Mouse (Mus musculus) MEL (cell line): ENCODE data around the gene Usp3. TPM values are rescaled to one million over a fixed set of nuclear protein-coding genes. Genes with fewer than 3 reads are reported as not detected.

ENCODE experiments used
- DNase-seq: peaks from one replicate; pipeline ENCODE4 v3.0.0; 2011; ENCODE audit warnings: low read depth, low spot score
- H3K27ac ChIP-seq: 2 replicates; pipeline ENCODE4 v1.5.1; 2012; ENCODE audit warnings: low read depth, mild to moderate bottlenecking, control low read depth, low read length, moderate library complexity; ENCODE audit not compliant: control insufficient read depth
- H3K27me3 ChIP-seq, 2 experiments: fragments of 150-350 bp in 1 of 2; sonication (generic) in 1 of 2; 2 replicates each; pipeline ENCODE4 v1.6.1; 2012; ENCODE audit warnings: low read length in 2 of 2, mild to moderate bottlenecking in 2 of 2, improper control_type of control experiment in 1 of 2, moderate library complexity in 1 of 2; ENCODE audit not compliant: insufficient read depth in 2 of 2, control insufficient read depth in 1 of 2
- H3K36me3 ChIP-seq, 2 experiments: 2 replicates each; pipeline ENCODE4 v1.6.1; 2012 to 2014; ENCODE audit warnings: low read length in 2 of 2, improper control_type of control experiment in 1 of 2, inconsistent platforms in 1 of 2, mild to moderate bottlenecking in 1 of 2; ENCODE audit not compliant: insufficient read depth in 2 of 2, control insufficient read depth in 1 of 2
- H3K4me1 ChIP-seq, 2 experiments: fragments of 150-350 bp in 1 of 2; sonication (generic) in 1 of 2; 2 replicates each; pipeline ENCODE4 v1.6.1; 2012; ENCODE audit warnings: low read length in 2 of 2, improper control_type of control experiment in 1 of 2, mild to moderate bottlenecking in 1 of 2; ENCODE audit not compliant: insufficient read depth in 2 of 2, control insufficient read depth in 1 of 2
- H3K4me3 ChIP-seq, 2 experiments: fragments of 150-350 bp in 1 of 2; sonication (generic) in 1 of 2; 2 replicates each; pipeline ENCODE4 v1.5.1; 2012; ENCODE audit warnings: low read depth in 2 of 2, low read length in 2 of 2, mild to moderate bottlenecking in 2 of 2, moderate library complexity in 2 of 2, control low read depth in 1 of 2, improper control_type of control experiment in 1 of 2; ENCODE audit not compliant: control insufficient read depth in 1 of 2, insufficient read depth in 1 of 2
- H3K79me2 ChIP-seq: 2 replicates; pipeline ENCODE4 v1.6.1; 2012; ENCODE audit warnings: mild to moderate bottlenecking, low read length, moderate library complexity; ENCODE audit not compliant: control insufficient read depth, poor library complexity, insufficient read depth
- H3K9ac ChIP-seq: 2 replicates; pipeline ENCODE4 v1.6.1; 2012; ENCODE audit warnings: low read depth, mild to moderate bottlenecking, control low read depth, low read length, moderate library complexity; ENCODE audit not compliant: control insufficient read depth, poor library complexity, severe bottlenecking
- H3K9me3 ChIP-seq: fragments of 150-350 bp; sonication (generic); replicated peaks from 2 replicates; pipeline ENCODE4 v1.6.1; 2012; ENCODE audit warnings: mild to moderate bottlenecking, low read length, improper control_type of control experiment, moderate library complexity; ENCODE audit not compliant: insufficient read depth
- CTCF ChIP-seq, 3 experiments: IDR thresholded peaks in 2 of 3; conservative IDR thresholded peaks in 1 of 3; 2 replicates each; pipeline ENCODE4 v1.5.1; 2011 to 2012; ENCODE audit warnings: low read length in 3 of 3, low read depth in 2 of 3, mild to moderate bottlenecking in 2 of 3, improper control_type of control experiment in 1 of 3, inconsistent platforms in 1 of 3, mixed read lengths in 1 of 3, moderate library complexity in 1 of 3; ENCODE audit not compliant: control insufficient read depth in 1 of 3, insufficient read depth in 1 of 3, poor library complexity in 1 of 3, severe bottlenecking in 1 of 3
- EP300 ChIP-seq, 2 experiments: IDR thresholded peaks; 2 replicates each; pipeline ENCODE4 v1.6.1; 2011; ENCODE audit warnings: improper control_type of control experiment in 2 of 2, low read length in 2 of 2, low read depth in 1 of 2, mild to moderate bottlenecking in 1 of 2
- GABPA ChIP-seq: IDR thresholded peaks from 2 replicates; pipeline ENCODE4 v1.6.1; 2012; ENCODE audit warnings: low read depth, mild to moderate bottlenecking, inconsistent platforms, low read length, improper control_type of control experiment, moderate library complexity
- GATA1 ChIP-seq: IDR thresholded peaks from 2 replicates; pipeline ENCODE4 v1.6.1; 2011; ENCODE audit warnings: low read depth, low read length, improper control_type of control experiment
- HCFC1 ChIP-seq: IDR thresholded peaks from 2 replicates; pipeline ENCODE4 v1.6.1; 2012; ENCODE audit warnings: low read depth, mild to moderate bottlenecking, inconsistent platforms, low read length, improper control_type of control experiment, moderate library complexity
- JUND ChIP-seq: IDR thresholded peaks from 2 replicates; pipeline ENCODE4 v1.6.1; 2011; ENCODE audit warnings: low read depth, mild to moderate bottlenecking, improper control_type of control experiment, low read length
- KAT2A ChIP-seq: conservative IDR thresholded peaks from 2 replicates; pipeline ENCODE4 v1.6.1; 2012; ENCODE audit warnings: low read depth, low read length, improper control_type of control experiment, inconsistent platforms
- MAFK ChIP-seq: IDR thresholded peaks from 2 replicates; pipeline ENCODE4 v1.6.1; 2011; ENCODE audit warnings: low read depth, mild to moderate bottlenecking, low read length, improper control_type of control experiment, borderline replicate concordance
- MAZ ChIP-seq: IDR thresholded peaks from 2 replicates; pipeline ENCODE4 v1.6.1; 2012; ENCODE audit warnings: low read depth, mild to moderate bottlenecking, inconsistent platforms, low read length, improper control_type of control experiment
- MYC ChIP-seq: IDR thresholded peaks from 2 replicates; pipeline ENCODE4 v1.6.1; 2011; ENCODE audit warnings: low read depth, mild to moderate bottlenecking, low read length, improper control_type of control experiment, moderate library complexity
- POLR2A ChIP-seq, 2 experiments: IDR thresholded peaks; 2 replicates each; pipeline ENCODE4 v1.6.1; 2011 to 2012; ENCODE audit warnings: low read length in 2 of 2, mild to moderate bottlenecking in 2 of 2, control low read depth in 1 of 2, improper control_type of control experiment in 1 of 2, low read depth in 1 of 2, moderate library complexity in 1 of 2; ENCODE audit not compliant: control insufficient read depth in 1 of 2, insufficient read depth in 1 of 2, poor library complexity in 1 of 2
- POLR2AphosphoS5 ChIP-seq: IDR thresholded peaks from 2 replicates; pipeline ENCODE4 v1.6.1; 2012; ENCODE audit warnings: low read depth, borderline replicate concordance, mild to moderate bottlenecking, inconsistent platforms, low read length, moderate library complexity, mixed read lengths
- RAD21 ChIP-seq: IDR thresholded peaks from 2 replicates; pipeline ENCODE4 v1.6.1; 2011; ENCODE audit warnings: mild to moderate bottlenecking, low read depth, low read length, improper control_type of control experiment
- RCOR1 ChIP-seq: IDR thresholded peaks from 2 replicates; pipeline ENCODE4 v1.6.1; 2012; ENCODE audit warnings: low read depth, mild to moderate bottlenecking, inconsistent platforms, low read length, improper control_type of control experiment
- ZNF384 ChIP-seq: IDR thresholded peaks from 2 replicates; pipeline ENCODE4 v1.6.1; 2012; ENCODE audit warnings: low read depth, mild to moderate bottlenecking, inconsistent platforms, low read length, improper control_type of control experiment
- polyA plus RNA-seq, 2 experiments: library from polyadenylated mRNA; stranded (reverse) in 1 of 2; unstranded in 1 of 2; fragments of >175 nt in 1 of 2; fragments of >200 nt in 1 of 2; gene quantifications; 2 replicates each; pipeline versions ENCODE4 v1.2.1 to v1.2.4; 2012; ENCODE audit warnings: low replicate concordance in 2 of 2, low read depth in 1 of 2; ENCODE audit not compliant: insufficient read length in 2 of 2, insufficient read depth in 1 of 2, missing spikeins in 1 of 2
- total RNA-seq: library from RNA; depleted of rRNA; stranded (reverse); fragments of 300-350 nt; gene quantifications from 2 replicates; pipeline ENCODE4 v1.2.3, GENCODE M21; 2012

Gene Usp3
- total and polyA plus RNA-seq, 3 experiments, result 9.8 to 534 (median 22.0) TPM

DNA sequence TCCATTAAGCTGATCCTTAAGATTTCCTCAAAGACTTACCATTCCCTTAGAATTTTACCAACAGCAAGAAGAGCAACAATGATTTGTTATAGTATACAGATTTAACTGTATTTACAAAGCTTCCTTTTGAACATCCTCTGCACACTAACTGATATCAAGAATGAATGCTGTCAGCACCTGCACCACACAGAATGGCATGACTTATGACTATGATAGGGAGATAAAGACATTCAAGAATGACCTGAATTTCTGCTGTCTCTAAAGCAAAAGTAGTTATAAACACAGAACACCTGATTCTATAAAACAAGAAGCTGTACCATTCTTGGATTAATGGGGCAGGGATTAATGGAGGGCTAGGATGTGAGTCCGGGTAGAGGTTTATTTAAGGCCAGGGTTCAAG, 32.2 kb downstream of the Usp3 start (continued):
- TF ChIP-seq MAFK, result peak; percentile 86

DNA sequence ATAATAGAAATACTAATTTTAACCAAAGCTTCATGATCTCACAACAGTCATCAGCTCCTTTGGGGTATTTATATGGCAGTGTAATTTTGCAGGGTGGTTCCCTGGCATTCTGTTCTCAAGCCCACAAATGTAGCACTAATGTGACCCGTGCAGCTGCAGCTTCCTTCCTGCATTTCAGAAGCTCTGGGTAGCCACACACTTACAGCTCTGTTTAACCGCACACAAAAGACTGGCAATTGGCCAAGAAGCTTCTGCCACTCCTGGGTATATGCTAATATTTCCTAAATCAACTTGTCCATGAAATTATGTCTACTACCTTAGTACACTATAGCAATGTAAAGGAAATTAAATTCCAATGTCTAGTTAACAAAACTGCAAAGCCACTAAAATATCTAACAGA, 32.6 kb downstream of the Usp3 start:
- no peaks in the 10 kb centered on the region for H3K27me3 ChIP-seq
- peaks cover 0 to 46% of the 10 kb centered on the region in 2 experiments; a peak in 2 of 4 replicates for H3K36me3 ChIP-seq
- no peak overlapping the region for H3K4me3 ChIP-seq
- peaks cover 12 to 29% of the 10 kb centered on the region in 2 experiments for H3K4me1 ChIP-seq
- TF ChIP-seq RAD21 (no peak), POLR2AphosphoS5 (no peak), MYC (no peak)
- DNase-seq, result peak; percentile 80
- H3K79me2 ChIP-seq, result peaks cover 2% of the 10 kb centered on the region; the same call in 1 of the 2 replicates
- H3K9ac ChIP-seq, result no peak overlapping the region
- no peaks in the 10 kb centered on the region for H3K9me3 ChIP-seq
- no peak overlapping the region for H3K27ac ChIP-seq

DNA sequence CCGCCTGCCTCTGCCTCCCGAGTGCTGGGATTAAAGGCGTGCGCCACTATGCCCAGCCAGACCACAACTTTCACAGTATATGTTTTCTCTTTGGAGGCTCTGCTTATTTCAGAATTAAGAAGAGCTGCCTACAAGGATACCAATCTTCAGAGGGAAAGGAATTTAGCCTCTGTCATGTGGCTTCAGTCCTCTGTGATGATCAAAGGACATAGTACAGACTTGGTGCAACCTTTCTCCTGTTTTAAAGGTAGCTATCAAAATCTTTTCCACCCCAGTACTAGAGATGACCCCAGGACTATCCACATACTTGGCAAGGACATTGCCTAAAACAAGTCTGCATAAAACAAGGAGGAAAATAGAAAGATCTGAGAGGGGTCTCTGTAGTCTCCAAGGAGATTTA, 34.0 kb downstream of the Usp3 start:
- H3K36me3 ChIP-seq, result peaks cover 0 to 43% of the 10 kb centered on the region in 2 experiments; a peak in 2 of 4 replicates
- no peaks in the 10 kb centered on the region for H3K9me3 ChIP-seq
- H3K27me3 ChIP-seq, result no peaks in the 10 kb centered on the region
- no peak for TF ChIP-seq GATA1
- peak; percentile 6 for TF ChIP-seq ZNF384
- TF ChIP-seq, all 39 proteins: peak for 1
- DNase-seq, result no peak
- Histone ChIP-seq H3K4me3 (no peak overlapping the region), H3K4me1 (peaks cover 9 to 25% of the 10 kb centered on the region in 2 experiments), H3K27ac (no peak overlapping the region), H3K79me2 (peaks cover 2% of the 10 kb centered on the region; the same call in 1 of the 2 replicates), H3K9ac (no peak overlapping the region)

DNA sequence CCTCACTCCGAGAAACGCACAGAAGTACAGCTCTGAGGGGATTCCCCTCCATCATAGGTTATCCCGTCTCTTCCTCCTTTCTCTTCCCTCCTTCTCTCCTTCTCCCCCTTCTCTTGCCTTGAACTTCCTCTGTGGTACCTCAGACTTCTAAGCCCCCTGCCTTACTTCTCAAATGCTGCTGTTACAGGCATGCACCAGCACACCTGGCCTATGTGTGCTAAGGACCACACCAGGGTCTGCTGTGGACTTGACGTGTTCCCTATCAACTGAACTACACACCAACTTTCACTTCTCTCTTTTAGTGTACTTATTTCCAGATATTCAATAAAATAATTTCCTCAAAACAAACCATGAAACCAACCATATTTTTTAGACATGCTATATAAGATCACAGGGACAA, 50.2 kb downstream of the Usp3 start:
- peaks cover 2 to 7% of the 10 kb centered on the region in 2 experiments for H3K36me3 ChIP-seq
- DNase-seq, result no peak
- H3K79me2 ChIP-seq, result no peaks in the 10 kb centered on the region
- no peaks in the 10 kb centered on the region for H3K9me3 ChIP-seq
- no peaks in the 10 kb centered on the region for H3K27me3 ChIP-seq
- H3K27ac ChIP-seq, result no peak overlapping the region
- H3K4me1 ChIP-seq, result no peaks in the 10 kb centered on the region
- TF ChIP-seq HCFC1 (no peak), POLR2A (IDR thresholded peaks at IDR 0.05; ENCODE audit: control insufficient read depth in 1 of 2, insufficient read depth in 1 of 2, low read depth in 1 of 2, low read length in 2 of 2, poor library complexity in 1 of 2) (no peak), CTCF (IDR thresholded peaks at IDR 0.05 in 2 of 3, conservative IDR thresholded peaks at IDR 0.05 in 1 of 3; ENCODE audit: control insufficient read depth in 1 of 3, insufficient read depth in 1 of 3, low read depth in 2 of 3, low read length in 3 of 3, poor library complexity in 1 of 3, severe bottlenecking in 1 of 3) (no peak), GATA1 (no peak), MAZ (no peak), GABPA (no peak), JUND (no peak), EP300 (IDR thresholded peaks at IDR 0.05; ENCODE audit: low read depth in 1 of 2, low read length in 2 of 2) (no peak), KAT2A (no peak), MAFK (no peak), RCOR1 (no peak)
- no peak overlapping the region for H3K9ac ChIP-seq
- no peak overlapping the region for H3K4me3 ChIP-seq
